Mouse (Mus musculus): ENCODE results near the gene Btbd9. TPM values are rescaled to one million over a fixed set of nuclear protein-coding genes. Genes with fewer than 3 reads are reported as not detected.

Gene Btbd9
- total and polyA plus RNA-seq, 3 experiments, result 24.7 to 33.8 TPM; not detected in 1

DNA sequence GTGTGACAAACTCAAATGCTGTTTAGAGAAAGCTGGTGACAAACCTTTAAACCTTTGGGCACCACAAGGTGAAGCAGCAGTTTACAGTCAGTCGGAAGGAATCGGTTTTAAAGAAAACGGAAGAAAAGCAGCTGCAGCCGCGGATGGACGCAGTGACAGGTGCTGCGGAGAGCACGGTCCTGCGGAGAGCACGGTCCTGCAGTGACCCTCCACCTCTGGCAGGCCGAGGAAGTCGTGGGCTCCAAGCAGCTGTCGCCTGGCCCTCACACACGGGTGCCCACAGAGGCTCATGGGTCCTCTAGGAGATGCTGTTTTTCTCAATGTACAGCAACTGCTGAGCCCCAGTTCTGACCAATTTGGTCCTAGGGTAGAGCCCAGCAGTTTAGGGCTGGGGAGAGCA, 354.6 kb downstream of the Btbd9 start:
- Histone ChIP-seq H3K36me3 (ENCODE audit: control insufficient read depth in 1 of 2, insufficient read depth in 2 of 2, low read length in 2 of 2) (no peaks in the 10 kb centered on the region; a peak in 1 of 4 replicates), H3K4me1 (ENCODE audit: control insufficient read depth in 1 of 2, insufficient read depth in 2 of 2, low read length in 2 of 2) (no peaks in the 10 kb centered on the region), H3K79me2 (ENCODE audit: control insufficient read depth, insufficient read depth, low read length, poor library complexity) (no peaks in the 10 kb centered on the region)

DNA sequence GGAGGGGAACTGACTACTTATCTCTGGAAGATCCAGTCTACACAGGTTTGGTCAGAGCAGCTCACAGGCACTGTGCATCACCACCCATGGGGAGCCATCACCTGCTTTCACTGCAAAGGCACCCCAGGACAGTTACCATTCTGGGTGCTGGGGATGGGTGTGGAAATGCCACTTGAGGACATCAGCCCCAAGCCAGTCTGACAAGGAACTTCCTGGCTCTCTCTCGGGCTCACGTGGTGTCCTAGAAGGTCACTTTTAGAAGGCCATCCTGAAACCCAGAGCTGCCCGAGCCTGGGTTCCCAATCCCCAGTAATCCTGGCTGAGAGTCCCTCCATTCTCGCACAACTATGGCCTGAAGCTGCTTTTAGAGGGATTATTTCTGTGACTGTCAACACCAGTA, 360.5 kb downstream of the Btbd9 start:
- TF ChIP-seq ELF1 (IDR thresholded peaks at IDR 0.05; ENCODE audit: low read depth, low read length) (no peak), MAX (IDR thresholded peaks at IDR 0.05; ENCODE audit: low read length) (no peak), KAT2A (conservative IDR thresholded peaks at IDR 0.05; ENCODE audit: low read depth, low read length) (no peak), GABPA (IDR thresholded peaks at IDR 0.05; ENCODE audit: low read depth, low read length) (no peak), HCFC1 (IDR thresholded peaks at IDR 0.05; ENCODE audit: low read depth, low read length) (no peak), CHD2 (IDR thresholded peaks at IDR 0.05; ENCODE audit: low read length) (no peak), CHD1 (IDR thresholded peaks at IDR 0.05; ENCODE audit: low read depth, low read length) (no peak), GATA1 (IDR thresholded peaks at IDR 0.05; ENCODE audit: low read depth, low read length) (no peak), ZNF384 (IDR thresholded peaks at IDR 0.05; ENCODE audit: low read depth, low read length) (no peak), USF2 (IDR thresholded peaks at IDR 0.05; ENCODE audit: borderline replicate concordance in 1 of 2, insufficient read depth in 1 of 2, low read depth in 1 of 2, low read length in 2 of 2) (no peak), JUND (IDR thresholded peaks at IDR 0.05; ENCODE audit: low read depth, low read length) (no peak), POLR2A (IDR thresholded peaks at IDR 0.05; ENCODE audit: control insufficient read depth in 1 of 2, insufficient read depth in 1 of 2, low read depth in 1 of 2, low read length in 2 of 2, poor library complexity in 1 of 2) (no peak), MAZ (IDR thresholded peaks at IDR 0.05; ENCODE audit: low read depth, low read length) (no peak)
- Histone ChIP-seq H3K27me3 (ENCODE audit: control insufficient read depth in 1 of 2, insufficient read depth in 2 of 2, low read length in 2 of 2) (no peaks in the 10 kb centered on the region), H3K79me2 (ENCODE audit: control insufficient read depth, insufficient read depth, low read length, poor library complexity) (no peaks in the 10 kb centered on the region), H3K4me1 (ENCODE audit: control insufficient read depth in 1 of 2, insufficient read depth in 2 of 2, low read length in 2 of 2) (peaks cover 3 to 25% of the 10 kb centered on the region in 2 experiments), H3K27ac (ENCODE audit: control insufficient read depth, low read depth, low read length) (no peak overlapping the region), H3K9ac (ENCODE audit: control insufficient read depth, low read depth, low read length, poor library complexity, severe bottlenecking) (no peak overlapping the region), H3K9me3 (replicated peaks; ENCODE audit: insufficient read depth, low read length) (no peaks in the 10 kb centered on the region), H3K36me3 (ENCODE audit: control insufficient read depth in 1 of 2, insufficient read depth in 2 of 2, low read length in 2 of 2) (peaks cover 0 to 13% of the 10 kb centered on the region in 2 experiments; a peak in 3 of 4 replicates), H3K4me3 (ENCODE audit: control insufficient read depth in 1 of 2, insufficient read depth in 1 of 2, low read depth in 2 of 2, low read length in 2 of 2) (no peak overlapping the region)
- no peak for DNase-seq (ENCODE audit: low read depth, low spot score)

More for the DNA sequence above, 354.6 kb downstream of the Btbd9 start:
- Histone ChIP-seq H3K9ac (ENCODE audit: control insufficient read depth, low read depth, low read length, poor library complexity, severe bottlenecking) (no peak overlapping the region), H3K27me3 (ENCODE audit: control insufficient read depth in 1 of 2, insufficient read depth in 2 of 2, low read length in 2 of 2) (no peaks in the 10 kb centered on the region), H3K9me3 (replicated peaks; ENCODE audit: insufficient read depth, low read length) (no peaks in the 10 kb centered on the region), H3K4me3 (ENCODE audit: control insufficient read depth in 1 of 2, insufficient read depth in 1 of 2, low read depth in 2 of 2, low read length in 2 of 2) (no peak overlapping the region), H3K27ac (ENCODE audit: control insufficient read depth, low read depth, low read length) (no peak overlapping the region)
- no peak for DNase-seq (ENCODE audit: low read depth, low spot score)
- TF ChIP-seq ZNF384 (IDR thresholded peaks at IDR 0.05; ENCODE audit: low read depth, low read length), result no peak

DNA sequence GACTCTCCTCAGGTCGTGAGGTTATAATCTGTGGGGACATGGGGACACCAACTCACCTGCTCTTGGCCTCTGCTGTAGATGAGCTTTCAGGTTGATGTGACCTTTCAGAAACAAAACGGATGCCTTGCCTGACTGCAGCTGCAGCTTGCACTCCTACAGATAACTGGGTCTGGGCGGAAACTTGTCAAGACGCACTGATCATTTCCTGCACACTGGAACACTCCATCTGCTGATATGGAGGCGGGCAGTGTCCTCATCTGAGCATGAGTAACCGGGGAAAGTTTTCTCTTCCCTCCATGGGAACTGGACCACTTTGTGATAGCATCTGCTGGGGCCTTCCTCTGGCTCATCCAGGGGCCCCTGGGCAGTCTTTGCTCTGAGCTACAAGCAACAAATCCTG, 361.9 kb downstream of the Btbd9 start:
- peak; percentile 74 for DNase-seq (ENCODE audit: low read depth, low spot score)
- H3K9me3 ChIP-seq (replicated peaks; ENCODE audit: insufficient read depth, low read length), result no peaks in the 10 kb centered on the region
- no peaks in the 10 kb centered on the region for H3K27me3 ChIP-seq (ENCODE audit: control insufficient read depth in 1 of 2, insufficient read depth in 2 of 2, low read length in 2 of 2)
- no peaks in the 10 kb centered on the region for H3K79me2 ChIP-seq (ENCODE audit: control insufficient read depth, insufficient read depth, low read length, poor library complexity)
- peak overlapping the region; percentile 3; the same call in 1 of the 2 replicates for H3K27ac ChIP-seq (ENCODE audit: control insufficient read depth, low read depth, low read length)
- peaks cover 3 to 25% of the 10 kb centered on the region in 2 experiments for H3K4me1 ChIP-seq (ENCODE audit: control insufficient read depth in 1 of 2, insufficient read depth in 2 of 2, low read length in 2 of 2)
- no peak overlapping the region for H3K4me3 ChIP-seq (ENCODE audit: control insufficient read depth in 1 of 2, insufficient read depth in 1 of 2, low read depth in 2 of 2, low read length in 2 of 2)
- no peak overlapping the region for H3K9ac ChIP-seq (ENCODE audit: control insufficient read depth, low read depth, low read length, poor library complexity, severe bottlenecking)
- peaks cover 0 to 13% of the 10 kb centered on the region in 2 experiments; a peak in 2 of 4 replicates for H3K36me3 ChIP-seq (ENCODE audit: control insufficient read depth in 1 of 2, insufficient read depth in 2 of 2, low read length in 2 of 2)
- TF ChIP-seq ETS1 (IDR thresholded peaks at IDR 0.05; ENCODE audit: low read depth, low read length), result peak; percentile 44; the same call in 1 of the 2 replicates
- TF ChIP-seq UBTF (IDR thresholded peaks at IDR 0.05; ENCODE audit: borderline replicate concordance, insufficient read depth, low read depth, low read length), result no peak
- TF ChIP-seq POLR2AphosphoS2 (IDR thresholded peaks at IDR 0.05; ENCODE audit: low read length), result no peak
- no peak for TF ChIP-seq MEF2A (IDR thresholded peaks at IDR 0.05; ENCODE audit: extremely low read depth, insufficient replicate concordance, low read depth, low read length, poor library complexity, severe bottlenecking)
- TF ChIP-seq CHD1 (IDR thresholded peaks at IDR 0.05; ENCODE audit: low read depth, low read length), result no peak
- no peak for TF ChIP-seq ELF1 (IDR thresholded peaks at IDR 0.05; ENCODE audit: low read depth, low read length)
- no peak for TF ChIP-seq TBP (IDR thresholded peaks at IDR 0.05; ENCODE audit: low read depth, low read length)
- no peak for TF ChIP-seq HCFC1 (IDR thresholded peaks at IDR 0.05; ENCODE audit: low read depth, low read length)
- TF ChIP-seq CTCF (IDR thresholded peaks at IDR 0.05 in 2 of 3, conservative IDR thresholded peaks at IDR 0.05 in 1 of 3; ENCODE audit: control insufficient read depth in 1 of 3, insufficient read depth in 1 of 3, low read depth in 2 of 3, low read length in 3 of 3, poor library complexity in 1 of 3, severe bottlenecking in 1 of 3), result no peak
- no peak for TF ChIP-seq MAX (IDR thresholded peaks at IDR 0.05; ENCODE audit: low read length)
- peak; percentile 65; the same call in 1 of the 2 replicates for TF ChIP-seq TCF12 (IDR thresholded peaks at IDR 0.05; ENCODE audit: low read depth, low read length)
- no peak for TF ChIP-seq USF2 (IDR thresholded peaks at IDR 0.05; ENCODE audit: borderline replicate concordance in 1 of 2, insufficient read depth in 1 of 2, low read depth in 1 of 2, low read length in 2 of 2)
- no peak for TF ChIP-seq MAFK (IDR thresholded peaks at IDR 0.05; ENCODE audit: borderline replicate concordance, low read depth, low read length)
- no peak for TF ChIP-seq TAL1 (IDR thresholded peaks at IDR 0.05; ENCODE audit: low read length)
- TF ChIP-seq ZNF384 (IDR thresholded peaks at IDR 0.05; ENCODE audit: low read depth, low read length), result no peak
- peak; percentile 58; the same call in 1 of the 2 replicates for TF ChIP-seq GATA1 (IDR thresholded peaks at IDR 0.05; ENCODE audit: low read depth, low read length)
- no peak; the same call in 1 of the 2 replicates for TF ChIP-seq SIN3A (IDR thresholded peaks at IDR 0.05; ENCODE audit: low read length)
- TF ChIP-seq MXI1 (IDR thresholded peaks at IDR 0.05; ENCODE audit: low read depth, low read length), result no peak

All from MEL (cell line).